Mouse (Mus musculus) stomach, embryonic 14.5 days (tissue): ENCODE measurements around the gene Tmod1. TPM values are rescaled to one million over a fixed set of nuclear protein-coding genes. Genes with fewer than 3 reads are reported as not detected.

Source experiments
- ATAC-seq: fragments of 200-750 bp; cut with Nextera tagmentation; 2 replicates; pipeline ENCODE4 v1.8.0; 2017; ENCODE audit warnings: low read depth, moderate TSS enrichment; ENCODE audit not compliant: insufficient number of reproducible peaks, insufficient read depth, low FRiP score
- H3K27ac ChIP-seq: fragments of 300-500 bp; sonication (generic); 2 replicates; pipeline ENCODE4 v1.5.1; 2014; ENCODE audit warnings: mild to moderate bottlenecking, low read length, moderate library complexity, mixed read lengths
- H3K27me3 ChIP-seq: fragments of 300-500 bp; sonication (generic); 2 replicates; pipeline ENCODE4 v1.6.1; 2014; ENCODE audit warnings: low read length, control low read depth, mixed read lengths; ENCODE audit not compliant: control insufficient read depth, insufficient read depth
- H3K36me3 ChIP-seq: fragments of 300-500 bp; sonication (generic); 2 replicates; pipeline ENCODE4 v1.6.1; 2014; ENCODE audit warnings: mild to moderate bottlenecking, control low read depth, low read length, moderate library complexity, mixed read lengths; ENCODE audit not compliant: control insufficient read depth, insufficient read depth
- H3K4me1 ChIP-seq: fragments of 300-500 bp; sonication (generic); 2 replicates; pipeline ENCODE4 v1.6.1; 2014; ENCODE audit warnings: low read length, control low read depth, mixed read lengths; ENCODE audit not compliant: control insufficient read depth, insufficient read depth
- H3K4me2 ChIP-seq: fragments of 300-500 bp; sonication (generic); replicated peaks from 2 replicates; pipeline ENCODE4 v1.6.1; 2014; ENCODE audit warnings: low read depth, low read length, control low read depth
- H3K4me3 ChIP-seq: fragments of 300-500 bp; sonication (generic); 2 replicates; pipeline ENCODE4 v1.5.1; 2014; ENCODE audit warnings: low read depth, low read length, control low read depth
- H3K9ac ChIP-seq: fragments of 300-500 bp; sonication (generic); replicated peaks from 2 replicates; pipeline ENCODE4 v1.6.1; 2014; ENCODE audit warnings: low read depth, mild to moderate bottlenecking, control low read depth, low read length, moderate library complexity, mixed read lengths
- H3K9me3 ChIP-seq: fragments of 300-500 bp; sonication (generic); 2 replicates; pipeline ENCODE4 v1.6.1; 2016; ENCODE audit warnings: low read depth, low read length, control low read depth; ENCODE audit not compliant: control insufficient read depth
- WGBS: fragments of 180-500 bp; shearing (Covaris S2); extraction: QIAGEN DNeasy Blood & Tissue Kit; methylation state at CpG from one replicate; pipeline ENCODE4 v1.1.7; 2014; 5-methylcytosine and 5-hydroxymethylcytosine counted together
- polyA plus RNA-seq: library from polyadenylated mRNA; unstranded; fragments of >200 nt; fragmentation: Nextera tagmentation; extraction: Ambion mirVana; gene quantifications from 2 replicates; pipeline ENCODE4 v1.2.1, GENCODE M21; 2014

Tmod1 gene
- polyA plus RNA-seq, 1 experiment from 2014 or later = 3.2 TPM

DNA sequence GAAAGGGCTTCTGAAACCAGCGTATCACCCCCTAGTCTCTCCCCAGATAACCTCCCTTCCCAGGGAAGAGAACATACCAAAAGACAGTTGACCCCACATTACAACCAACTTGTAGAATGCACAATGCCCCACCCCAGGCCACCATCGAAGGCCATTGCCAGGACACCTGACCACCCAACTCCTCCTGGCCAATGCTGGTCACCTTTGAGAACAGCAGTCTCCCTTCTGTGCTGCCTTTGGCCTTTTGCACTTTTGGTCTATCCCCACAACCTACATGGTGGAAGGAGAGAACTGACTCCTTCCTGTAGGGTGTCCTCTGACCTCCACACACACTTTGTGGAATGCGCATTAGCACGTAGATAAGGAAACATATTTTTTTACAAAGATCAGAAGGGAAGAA is 78.8 kb downstream of the Tmod1 start:
- Histone ChIP-seq H3K36me3 (peaks cover 65% of the 10 kb centered on the region), H3K27ac (no peak overlapping the region), H3K4me2 (no peak overlapping the region), H3K9me3 (no peaks in the 10 kb centered on the region), H3K4me1 (no peaks in the 10 kb centered on the region), H3K4me3 (no peak overlapping the region), H3K27me3 (no peaks in the 10 kb centered on the region), H3K9ac (no peak overlapping the region)
- WGBS = 94% methylated on average over 4 of the region's 4 CpGs
- ATAC-seq = no peak

DNA sequence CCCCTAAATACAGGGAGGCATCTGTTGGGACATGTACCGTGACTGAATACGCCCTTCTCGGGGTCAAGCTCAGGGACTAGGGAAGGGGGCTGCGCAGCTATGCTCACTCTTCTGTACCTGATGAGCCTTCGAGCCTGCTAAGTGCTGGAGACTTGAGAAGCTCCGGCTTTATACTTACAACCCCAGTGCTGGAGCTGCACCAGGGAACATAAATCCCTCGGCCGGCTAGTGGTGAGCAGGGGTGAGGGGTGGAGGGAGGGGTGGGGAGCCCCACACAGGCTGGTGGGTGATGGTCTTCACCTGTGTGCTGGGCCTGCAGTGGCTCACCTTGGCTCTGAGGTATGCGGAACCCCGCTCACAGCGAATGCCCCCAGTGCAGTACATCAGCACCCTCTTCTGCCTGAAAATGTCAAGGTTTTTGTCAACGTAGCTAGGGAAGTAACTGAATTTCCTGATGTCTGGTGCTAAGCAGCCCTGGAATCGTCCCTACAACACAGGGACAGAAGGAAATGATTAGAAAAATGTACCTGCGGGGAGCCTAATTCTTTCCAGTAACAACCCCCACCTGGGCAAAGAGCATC is 80.9 kb downstream of the Tmod1 start:
- H3K27ac ChIP-seq = no peak overlapping the region
- H3K9me3 ChIP-seq = no peaks in the 10 kb centered on the region
- no peak overlapping the region for H3K4me3 ChIP-seq
- WGBS = 94% methylated on average over 14 of the region's 14 CpGs
- no peaks in the 10 kb centered on the region for H3K4me1 ChIP-seq
- H3K9ac ChIP-seq = no peak overlapping the region
- H3K36me3 ChIP-seq = peaks cover 78% of the 10 kb centered on the region
- H3K4me2 ChIP-seq = no peak overlapping the region
- no peak for ATAC-seq
- H3K27me3 ChIP-seq = no peaks in the 10 kb centered on the region

GRCm38 (mm10) chr4:46120767-46121166 is 82.0 kb downstream of the Tmod1 start:
- Histone ChIP-seq H3K9me3 (no peaks in the 10 kb centered on the region), H3K36me3 (peaks cover 87% of the 10 kb centered on the region), H3K27ac (no peak overlapping the region), H3K27me3 (no peaks in the 10 kb centered on the region), H3K9ac (no peak overlapping the region), H3K4me3 (no peak overlapping the region), H3K4me2 (no peak overlapping the region), H3K4me1 (no peaks in the 10 kb centered on the region)
- 85% methylated on average over 3 of the region's 3 CpGs for whole genome bisulfite sequencing
- no peak for ATAC-seq

DNA sequence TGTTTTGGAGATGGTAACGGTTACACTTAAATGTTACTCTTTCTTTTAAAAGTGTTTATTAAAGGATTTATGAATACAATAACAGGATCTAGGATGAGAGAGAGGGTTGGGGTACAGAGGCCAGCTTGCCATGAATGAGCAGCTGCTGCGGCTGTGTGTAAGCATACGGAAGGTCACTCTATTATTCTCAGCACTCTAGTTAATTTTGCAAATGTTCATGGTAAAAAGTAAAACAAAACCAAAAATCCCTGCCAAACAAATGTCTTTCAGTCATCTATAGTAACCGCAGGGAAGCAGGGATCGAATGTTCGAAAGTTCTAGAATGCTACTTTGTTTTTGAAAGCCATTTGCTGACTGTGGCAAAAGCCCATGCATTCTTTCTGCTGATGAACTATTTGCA is 84.6 kb downstream of the Tmod1 start:
- Histone ChIP-seq H3K36me3 (peaks cover 79% of the 10 kb centered on the region), H3K9ac (no peak overlapping the region), H3K9me3 (no peaks in the 10 kb centered on the region), H3K27me3 (no peaks in the 10 kb centered on the region), H3K4me1 (no peaks in the 10 kb centered on the region), H3K27ac (no peak overlapping the region), H3K4me2 (no peak overlapping the region), H3K4me3 (no peak overlapping the region)
- 73% methylated on average over 6 of the region's 6 CpGs for WGBS
- no peak for ATAC-seq

DNA sequence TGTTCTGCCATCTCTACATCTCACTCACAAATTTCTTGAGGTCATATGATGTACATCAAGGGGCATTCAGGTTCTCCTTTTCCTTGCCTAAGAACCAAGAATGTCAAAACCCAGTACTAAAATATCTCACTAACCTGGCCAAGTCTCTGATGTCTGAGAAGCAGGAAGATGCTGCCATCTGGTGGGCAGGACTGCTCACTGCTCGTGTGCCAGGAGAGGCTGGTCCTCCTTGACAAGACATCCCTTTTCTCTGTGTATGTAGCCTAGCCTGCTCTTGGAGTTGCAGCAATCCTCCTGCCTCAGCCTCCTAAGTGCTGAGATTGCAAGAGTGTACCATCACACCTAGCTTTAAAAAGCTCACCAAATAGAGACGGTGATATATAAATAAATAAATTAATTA is 87.8 kb downstream of the Tmod1 start:
- Histone ChIP-seq H3K27ac (no peak overlapping the region), H3K36me3 (peaks cover 77% of the 10 kb centered on the region)
- WGBS = 43% methylated on average over 2 of the region's 2 CpGs

DNA sequence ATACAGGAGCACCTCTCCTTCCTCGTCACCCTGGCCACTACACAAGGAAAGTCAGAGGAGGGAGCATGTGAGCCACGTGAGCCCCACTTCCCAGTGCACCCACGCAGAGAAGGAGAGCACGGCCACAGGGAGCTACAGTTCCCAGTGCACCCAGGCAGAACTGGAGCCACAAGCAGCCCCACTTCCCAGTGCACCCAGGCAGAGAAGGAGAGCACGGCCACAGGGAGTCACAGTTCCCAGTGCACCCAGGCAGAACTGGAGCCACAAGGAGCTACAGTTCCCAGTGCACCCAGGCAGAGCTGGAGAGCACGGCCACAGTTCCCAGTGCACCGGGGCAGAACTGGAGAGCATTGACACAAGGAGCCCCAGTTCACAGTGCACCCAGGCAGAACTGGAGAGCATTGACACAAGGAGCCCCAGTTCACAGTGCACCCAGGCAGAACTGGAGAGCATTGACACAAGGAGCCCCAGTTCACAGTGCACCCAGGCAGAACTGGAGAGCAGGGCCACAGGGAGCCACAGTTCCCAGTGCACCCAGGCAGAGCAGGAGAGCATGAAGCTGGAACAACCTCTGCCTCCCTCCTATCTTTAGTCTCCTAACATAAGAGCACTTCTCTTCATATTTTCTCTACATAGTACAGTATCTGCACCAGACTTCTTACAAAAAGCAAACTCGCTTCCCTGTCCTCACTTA is 90.7 kb downstream of the Tmod1 start:
- H3K36me3 ChIP-seq = peaks cover 69% of the 10 kb centered on the region
- H3K4me2 ChIP-seq = no peak overlapping the region
- ATAC-seq = no peak

More for the DNA sequence above, 87.8 kb downstream of the Tmod1 start:
- Histone ChIP-seq H3K9ac (no peak overlapping the region), H3K4me3 (no peak overlapping the region), H3K9me3 (no peaks in the 10 kb centered on the region), H3K4me2 (no peak overlapping the region), H3K4me1 (no peaks in the 10 kb centered on the region), H3K27me3 (no peaks in the 10 kb centered on the region)
- no peak for ATAC-seq

GRCm38 (mm10) chr4:46130221-46130620 is 91.5 kb downstream of the Tmod1 start:
- no peak for ATAC-seq
- 81% methylated on average over 3 of the region's 3 CpGs for WGBS
- Histone ChIP-seq H3K4me1 (no peaks in the 10 kb centered on the region), H3K36me3 (peaks cover 64% of the 10 kb centered on the region), H3K27ac (no peak overlapping the region), H3K27me3 (no peaks in the 10 kb centered on the region), H3K9me3 (no peaks in the 10 kb centered on the region), H3K4me2 (no peak overlapping the region), H3K4me3 (no peak overlapping the region), H3K9ac (no peak overlapping the region)

More for the DNA sequence above, 90.7 kb downstream of the Tmod1 start:
- Histone ChIP-seq H3K9me3 (no peaks in the 10 kb centered on the region), H3K27ac (no peak overlapping the region), H3K4me3 (no peak overlapping the region), H3K9ac (no peak overlapping the region), H3K4me1 (no peaks in the 10 kb centered on the region), H3K27me3 (no peaks in the 10 kb centered on the region)
- 90% methylated on average over 8 of the region's 8 CpGs for WGBS

DNA sequence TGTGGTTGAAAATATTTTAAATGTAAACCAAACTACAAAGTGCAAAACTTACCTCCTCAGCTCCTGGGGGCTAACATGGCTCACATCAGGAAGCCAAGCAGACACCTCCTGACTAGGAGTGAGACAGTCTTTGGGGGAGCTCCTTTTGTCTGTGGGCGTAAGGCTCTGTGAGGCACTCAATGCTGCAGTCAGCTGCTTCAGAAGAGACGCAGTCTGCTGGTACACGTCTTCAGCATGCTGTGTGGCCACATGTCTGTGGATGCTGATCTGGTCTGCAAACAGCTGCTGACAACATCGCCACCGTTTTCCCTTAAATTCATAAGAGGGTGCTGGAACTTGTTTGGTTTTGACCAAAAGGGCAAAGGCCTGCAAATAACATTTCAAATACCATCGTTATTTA is 93.1 kb downstream of the Tmod1 start:
- peaks cover 3% of the 10 kb centered on the region for H3K4me1 ChIP-seq
- no peak overlapping the region for H3K27ac ChIP-seq
- 88% methylated on average over 6 of the region's 6 CpGs for WGBS
- no peak overlapping the region for H3K4me2 ChIP-seq
- ATAC-seq = no peak
- H3K4me3 ChIP-seq = no peak overlapping the region
- no peaks in the 10 kb centered on the region for H3K27me3 ChIP-seq
- H3K9me3 ChIP-seq = no peaks in the 10 kb centered on the region
- H3K36me3 ChIP-seq = peaks cover 51% of the 10 kb centered on the region
- no peak overlapping the region for H3K9ac ChIP-seq
